Mouse (Mus musculus): ENCODE results near the gene Fgfr2. TPM values are rescaled to one million over a fixed set of nuclear protein-coding genes. Genes with fewer than 3 reads are reported as not detected.

Gene Fgfr2
- polyA plus RNA-seq, 1 experiment = 59.9 TPM

DNA sequence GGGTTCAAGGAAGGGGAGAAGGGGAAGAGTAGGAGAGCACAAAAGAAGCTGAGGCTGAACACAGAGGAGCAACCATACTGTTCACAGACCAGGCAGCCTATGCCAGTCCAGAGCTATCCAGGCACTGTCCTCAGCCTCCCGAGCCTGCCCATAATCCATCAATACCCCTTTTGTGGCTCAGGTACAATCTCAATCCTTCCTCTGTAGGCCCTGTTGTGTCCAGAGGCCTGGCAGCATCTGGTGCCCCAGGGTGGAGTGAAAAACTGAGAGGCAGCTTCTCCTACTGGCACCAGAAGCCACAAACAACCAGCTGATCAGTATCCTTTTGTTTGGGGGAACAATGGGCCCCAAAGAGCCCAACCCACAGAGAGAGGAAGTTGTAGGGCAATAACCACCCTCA is 2818.5 kb downstream of the Fgfr2 start:
- H3K4me1 ChIP-seq (ENCODE audit: control insufficient read depth, insufficient read depth, low read length) = no peaks in the 10 kb centered on the region; the same call in 1 of the 2 replicates
- TF ChIP-seq CTCF (IDR thresholded peaks at IDR 0.05; ENCODE audit: borderline replicate concordance, insufficient read depth, low read length) (no peak), POLR2A (IDR thresholded peaks at IDR 0.05; ENCODE audit: low read depth, low read length) (no peak)
- H3K27ac ChIP-seq (ENCODE audit: insufficient read depth, low read length) = no peak overlapping the region
- H3K4me3 ChIP-seq (ENCODE audit: insufficient read depth, low read length) = no peak overlapping the region

DNA sequence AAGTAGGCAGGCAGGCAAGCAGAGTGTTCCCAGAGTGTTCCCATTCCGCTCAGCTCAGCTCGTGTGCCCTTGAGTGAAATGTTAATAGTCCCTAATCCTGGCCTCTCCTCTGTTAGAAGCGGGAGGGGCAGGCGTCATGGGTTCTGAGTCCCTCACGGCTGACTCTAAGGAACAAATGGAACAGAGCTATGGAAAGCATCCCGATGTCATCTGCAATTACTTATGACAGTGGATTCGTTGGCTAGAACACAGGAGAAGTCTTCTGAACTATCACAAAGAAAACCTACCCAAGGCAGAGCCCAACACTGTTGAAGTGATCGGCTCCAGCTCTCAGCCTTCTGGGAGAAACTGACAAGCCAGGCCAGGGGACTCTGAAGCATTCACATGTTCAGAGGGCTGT is 2819.7 kb downstream of the Fgfr2 start:
- H3K4me3 ChIP-seq (ENCODE audit: insufficient read depth, low read length) = no peak overlapping the region
- TF ChIP-seq CTCF (IDR thresholded peaks at IDR 0.05; ENCODE audit: borderline replicate concordance, insufficient read depth, low read length) (no peak), POLR2A (IDR thresholded peaks at IDR 0.05; ENCODE audit: low read depth, low read length) (no peak)
- H3K27ac ChIP-seq (ENCODE audit: insufficient read depth, low read length) = no peak overlapping the region
- 0 out of 2 replicates have a peak, but pooled peaks cover 3% of the 10 kb centered on the region for H3K4me1 ChIP-seq (ENCODE audit: control insufficient read depth, insufficient read depth, low read length)

DNA sequence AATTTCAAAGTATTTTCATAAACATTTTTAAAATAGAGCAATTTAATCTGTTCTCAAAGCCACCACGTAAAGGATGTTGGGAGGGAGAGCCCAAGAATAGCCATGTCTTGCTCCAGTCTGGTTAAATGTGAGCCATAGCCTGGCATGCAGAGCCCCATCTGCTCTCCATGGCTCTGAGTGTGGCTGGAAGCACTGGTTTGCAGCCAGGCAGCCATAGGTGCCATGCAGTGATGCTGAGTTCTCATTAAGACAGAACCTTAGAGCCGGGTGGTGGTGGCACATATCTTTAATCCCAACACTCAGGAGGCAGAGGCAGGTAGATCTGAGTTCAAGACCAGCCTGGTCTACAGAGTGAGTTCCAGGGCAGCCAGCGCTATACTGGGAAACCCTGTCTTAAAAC is 2822.5 kb downstream of the Fgfr2 start:
- TF ChIP-seq CTCF (IDR thresholded peaks at IDR 0.05; ENCODE audit: borderline replicate concordance, insufficient read depth, low read length) = no peak
- TF ChIP-seq POLR2A (IDR thresholded peaks at IDR 0.05; ENCODE audit: low read depth, low read length) = no peak
- H3K4me3 ChIP-seq (ENCODE audit: insufficient read depth, low read length) = no peak overlapping the region
- H3K27ac ChIP-seq (ENCODE audit: insufficient read depth, low read length) = no peak overlapping the region
- H3K4me1 ChIP-seq (ENCODE audit: control insufficient read depth, insufficient read depth, low read length) = 0 out of 2 replicates have a peak, but pooled peaks cover 3% of the 10 kb centered on the region

DNA sequence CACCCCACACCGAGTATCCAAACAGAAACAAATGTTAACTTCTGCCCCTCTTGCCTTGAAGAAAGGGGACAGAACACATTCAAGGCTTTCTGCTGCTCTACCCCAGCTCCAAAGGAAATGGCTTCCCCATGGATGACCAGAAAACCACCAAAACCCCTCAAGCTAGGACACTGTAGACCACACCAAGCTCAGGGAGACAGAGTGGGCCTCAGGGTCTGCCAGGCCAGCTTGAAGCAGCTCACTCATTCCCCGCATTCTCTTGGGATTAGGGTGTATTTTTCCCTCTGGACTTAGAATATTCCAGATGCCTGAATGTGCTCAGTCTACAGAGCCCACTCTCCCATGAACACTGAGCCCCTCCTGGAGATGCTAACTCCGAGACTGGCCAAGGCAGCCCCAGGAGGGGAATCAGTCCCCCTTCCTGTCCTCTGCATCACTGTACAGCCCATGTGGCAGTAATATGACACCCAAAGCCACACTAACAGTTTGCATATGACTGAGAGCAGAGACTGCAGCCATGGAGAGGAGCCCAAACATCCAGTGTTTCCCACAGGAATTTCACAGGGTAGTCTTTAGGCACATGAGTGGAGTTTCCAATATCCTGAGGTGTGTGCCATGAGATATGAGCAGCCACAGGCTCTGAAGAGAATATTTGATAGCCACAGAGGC is 2824.1 kb downstream of the Fgfr2 start:
- no peak for TF ChIP-seq CTCF (IDR thresholded peaks at IDR 0.05; ENCODE audit: borderline replicate concordance, insufficient read depth, low read length)
- no peak for TF ChIP-seq POLR2A (IDR thresholded peaks at IDR 0.05; ENCODE audit: low read depth, low read length)
- Histone ChIP-seq H3K4me1 (ENCODE audit: control insufficient read depth, insufficient read depth, low read length) (0 out of 2 replicates have a peak, but pooled peaks cover 3% of the 10 kb centered on the region), H3K4me3 (ENCODE audit: insufficient read depth, low read length) (no peak overlapping the region), H3K27ac (ENCODE audit: insufficient read depth, low read length) (peak overlapping the region; percentile 16; the same call in 1 of the 2 replicates)

- peaks cover 4% of the 10 kb centered on the region; the same call in 1 of the 2 replicates for H3K4me1 ChIP-seq (ENCODE audit: control insufficient read depth, insufficient read depth, low read length)
- H3K4me3 ChIP-seq (ENCODE audit: insufficient read depth, low read length) = no peak overlapping the region
- TF ChIP-seq POLR2A (IDR thresholded peaks at IDR 0.05; ENCODE audit: low read depth, low read length) = no peak
- TF ChIP-seq CTCF (IDR thresholded peaks at IDR 0.05; ENCODE audit: borderline replicate concordance, insufficient read depth, low read length) = no peak
- no peak overlapping the region for H3K27ac ChIP-seq (ENCODE audit: insufficient read depth, low read length)
These were observed 2832.0 kb downstream of the Fgfr2 start for GRCm38 (mm10) chr7:130291179-130291578.

DNA sequence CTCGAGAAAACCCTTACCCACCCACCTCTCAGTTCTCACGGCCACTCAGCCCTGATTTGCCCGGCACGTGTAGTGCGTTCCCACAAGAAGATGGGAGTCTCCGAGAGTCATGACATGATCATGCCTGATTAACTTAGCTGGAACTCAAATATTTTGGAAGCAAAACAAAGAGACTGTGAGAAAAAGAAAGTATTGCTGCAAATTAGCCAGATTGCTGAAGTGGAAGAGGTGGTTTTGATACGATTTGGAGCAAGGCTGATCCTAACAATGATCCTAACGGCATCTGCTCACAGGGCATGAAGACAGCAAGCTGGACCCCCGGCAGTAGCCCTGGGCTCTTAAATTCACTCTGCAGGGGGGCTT is 2833.7 kb downstream of the Fgfr2 start:
- H3K4me1 ChIP-seq (ENCODE audit: control insufficient read depth, insufficient read depth, low read length) = peaks cover 4% of the 10 kb centered on the region; the same call in 1 of the 2 replicates
- TF ChIP-seq POLR2A (IDR thresholded peaks at IDR 0.05; ENCODE audit: low read depth, low read length) = no peak
- TF ChIP-seq CTCF (IDR thresholded peaks at IDR 0.05; ENCODE audit: borderline replicate concordance, insufficient read depth, low read length) = no peak
- H3K27ac ChIP-seq (ENCODE audit: insufficient read depth, low read length) = peak overlapping the region; percentile 85
- H3K4me3 ChIP-seq (ENCODE audit: insufficient read depth, low read length) = no peak overlapping the region

GRCm38 (mm10) chr7:130288719-130289427 is 2834.3 kb downstream of the Fgfr2 start:
- peaks cover 4% of the 10 kb centered on the region; the same call in 1 of the 2 replicates for H3K4me1 ChIP-seq (ENCODE audit: control insufficient read depth, insufficient read depth, low read length)
- TF ChIP-seq CTCF (IDR thresholded peaks at IDR 0.05; ENCODE audit: borderline replicate concordance, insufficient read depth, low read length) (no peak), POLR2A (IDR thresholded peaks at IDR 0.05; ENCODE audit: low read depth, low read length) (no peak)
- peak overlapping the region; percentile 85 for H3K27ac ChIP-seq (ENCODE audit: insufficient read depth, low read length)
- no peak overlapping the region for H3K4me3 ChIP-seq (ENCODE audit: insufficient read depth, low read length)

DNA sequence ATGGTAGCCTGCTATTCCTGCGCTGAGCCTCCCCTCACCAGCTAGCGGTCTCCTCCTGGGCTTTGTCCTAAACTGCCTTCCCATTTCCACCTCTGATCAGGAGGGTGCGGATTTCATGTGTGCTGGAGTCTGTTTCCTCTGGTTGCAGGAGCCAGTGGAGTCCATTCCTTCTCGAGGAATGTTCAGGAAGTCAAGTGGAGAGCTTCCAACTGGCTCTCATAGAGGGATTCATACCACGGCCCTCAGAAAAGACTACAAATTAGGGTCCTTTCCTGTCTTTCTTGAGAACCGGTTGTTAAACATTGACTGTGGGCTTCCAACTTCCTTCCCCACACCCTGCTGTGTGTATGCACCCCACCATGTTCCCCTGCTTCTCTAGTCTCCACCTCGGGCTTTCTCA is 2834.9 kb downstream of the Fgfr2 start:
- no peak for TF ChIP-seq POLR2A (IDR thresholded peaks at IDR 0.05; ENCODE audit: low read depth, low read length)
- Histone ChIP-seq H3K4me1 (ENCODE audit: control insufficient read depth, insufficient read depth, low read length) (peaks cover 4% of the 10 kb centered on the region; the same call in 1 of the 2 replicates), H3K4me3 (ENCODE audit: insufficient read depth, low read length) (no peak overlapping the region), H3K27ac (ENCODE audit: insufficient read depth, low read length) (peak overlapping the region; percentile 85)

- TF ChIP-seq CTCF (IDR thresholded peaks at IDR 0.05; ENCODE audit: borderline replicate concordance, insufficient read depth, low read length) (no peak), POLR2A (IDR thresholded peaks at IDR 0.05; ENCODE audit: low read depth, low read length) (no peak)
- Histone ChIP-seq H3K4me1 (ENCODE audit: control insufficient read depth, insufficient read depth, low read length) (no peaks in the 10 kb centered on the region; the same call in 1 of the 2 replicates), H3K4me3 (ENCODE audit: insufficient read depth, low read length) (no peak overlapping the region), H3K27ac (ENCODE audit: insufficient read depth, low read length) (no peak overlapping the region)
These were observed 2844.1 kb downstream of the Fgfr2 start for GRCm38 (mm10) chr7:130278738-130279705.
